Mouse (Mus musculus): ENCODE data around the gene AI854703.

DNA sequence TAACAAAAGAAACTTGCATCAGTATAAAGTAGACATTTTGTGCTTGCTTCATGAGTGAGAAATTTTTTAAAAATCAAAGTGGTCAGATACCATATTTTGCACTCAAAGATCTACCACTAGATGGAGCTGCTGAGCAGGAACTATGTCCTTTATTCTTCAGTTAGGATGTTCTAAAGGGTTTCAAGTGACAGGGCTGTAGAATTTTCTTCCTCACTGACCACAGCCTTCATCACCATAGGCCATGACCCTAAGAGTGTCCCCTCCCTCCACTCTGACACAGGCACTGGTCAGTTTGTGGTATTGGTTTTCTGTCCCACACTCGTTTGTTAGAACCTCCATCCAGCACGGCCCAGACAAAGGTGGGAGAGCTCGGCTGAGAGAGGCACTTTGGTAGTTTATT, 44.5 kb upstream of the AI854703 start:
- no peak for TF ChIP-seq MAFK (IDR thresholded peaks at IDR 0.05; ENCODE audit: insufficient read depth, low read depth, low read length)
- no peak for TF ChIP-seq ZNF384 (IDR thresholded peaks at IDR 0.05; ENCODE audit: low read depth, low read length)
- TF ChIP-seq CHD2 (IDR thresholded peaks at IDR 0.05; ENCODE audit: low read depth, low read length) = no peak
